8 mouse cellular contexts compared by ENCODE assay signal in genomic region chr5:47014351-47014750, GRCm38 (mm10).
DNase-seq lines count a peak whose midpoint lies in the region; ATAC-seq lines count a peak whose summit lies in the region.

No protein-coding gene starts in this region.

- no peak overlapping the region for H3K4me3 ChIP-seq in kidney, embryonic 14.5 days (ENCODE audit: low read length)
- no peak overlapping the region for H3K4me3 ChIP-seq in forebrain, embryonic 12.5 days (replicated peaks)
- no peak overlapping the region for H3K4me3 ChIP-seq in limb, embryonic 10.5 days

- peak; percentile 0 to 35 for DNase-seq in kidney, adult 8-10 months
- peak; percentile 21 for DNase-seq in MEL-GATA-1-ER (ENCODE audit: extremely low read depth, low read depth)
- DNase-seq in adrenal gland, postnatal 10 days = peak; percentile 72
- DNase-seq in limb, embryonic 10.5 days (ENCODE audit: low spot score) = peak; percentile 53
- peak; percentile 70 for DNase-seq in right cerebral cortex, postnatal 4 days
- DNase-seq in spleen, postnatal 36 days (ENCODE audit: low spot score in 2 of 2) = no peak

- no peak for ATAC-seq in kidney, embryonic 14.5 days (ENCODE audit: low FRiP score, low TSS enrichment)
- ATAC-seq in forebrain, embryonic 12.5 days (ENCODE audit: low FRiP score) = 0 out of 2 replicates have a peak, but pooled peaks have one; percentile 55

- no peak overlapping the region for H3K27ac ChIP-seq in kidney, embryonic 14.5 days (ENCODE audit: low read depth, low read length)
- H3K27ac ChIP-seq in forebrain, embryonic 12.5 days = no peak overlapping the region
- H3K27ac ChIP-seq in limb, embryonic 10.5 days = no peak overlapping the region

- H3K27me3 ChIP-seq in kidney, embryonic 14.5 days (ENCODE audit: control insufficient read depth, insufficient read depth, low read length) = no peaks in the 10 kb centered on the region
- H3K27me3 ChIP-seq in forebrain, embryonic 12.5 days = no peaks in the 10 kb centered on the region
- H3K27me3 ChIP-seq in limb, embryonic 10.5 days (ENCODE audit: low read depth, poor library complexity, severe bottlenecking) = no peaks in the 10 kb centered on the region

- no peaks in the 10 kb centered on the region for H3K36me3 ChIP-seq in kidney, embryonic 14.5 days (ENCODE audit: control insufficient read depth, insufficient read depth, low read length)
- no peaks in the 10 kb centered on the region for H3K36me3 ChIP-seq in forebrain, embryonic 12.5 days (replicated peaks)
- no peaks in the 10 kb centered on the region for H3K36me3 ChIP-seq in limb, embryonic 10.5 days

- no peak overlapping the region for H3K4me2 ChIP-seq in kidney, embryonic 14.5 days (replicated peaks; ENCODE audit: low read depth, low read length)
- no peak overlapping the region for H3K4me2 ChIP-seq in forebrain, embryonic 12.5 days

- no peaks in the 10 kb centered on the region for H3K4me1 ChIP-seq in kidney, embryonic 14.5 days (ENCODE audit: control insufficient read depth, insufficient read depth, low read length)
- H3K4me1 ChIP-seq in forebrain, embryonic 12.5 days = no peaks in the 10 kb centered on the region
- no peaks in the 10 kb centered on the region for H3K4me1 ChIP-seq in limb, embryonic 10.5 days

- no peaks in the 10 kb centered on the region for H3K9me3 ChIP-seq in kidney, embryonic 14.5 days (ENCODE audit: control insufficient read depth, low read length)
- no peaks in the 10 kb centered on the region for H3K9me3 ChIP-seq in forebrain, embryonic 12.5 days
- H3K9me3 ChIP-seq in limb, embryonic 10.5 days (replicated peaks) = no peaks in the 10 kb centered on the region

- no peak overlapping the region for H3K9ac ChIP-seq in kidney, embryonic 14.5 days (ENCODE audit: low read depth, low read length)
- no peak overlapping the region for H3K9ac ChIP-seq in forebrain, embryonic 12.5 days

Comparison
In these comparisons a context has a peak if more than half of its experiments do, and no peak if none do; other contexts are left out.
1. DNase-seq: peak in kidney, adult 8-10 months (2 of 2), MEL-GATA-1-ER (single experiment), adrenal gland, postnatal 10 days (single experiment), limb, embryonic 10.5 days (single experiment) and right cerebral cortex, postnatal 4 days (single experiment); none in spleen, postnatal 36 days (0 of 2).